Comparison of ENCODE assay signal across 22 mouse cellular contexts in the genomic region with DNA sequence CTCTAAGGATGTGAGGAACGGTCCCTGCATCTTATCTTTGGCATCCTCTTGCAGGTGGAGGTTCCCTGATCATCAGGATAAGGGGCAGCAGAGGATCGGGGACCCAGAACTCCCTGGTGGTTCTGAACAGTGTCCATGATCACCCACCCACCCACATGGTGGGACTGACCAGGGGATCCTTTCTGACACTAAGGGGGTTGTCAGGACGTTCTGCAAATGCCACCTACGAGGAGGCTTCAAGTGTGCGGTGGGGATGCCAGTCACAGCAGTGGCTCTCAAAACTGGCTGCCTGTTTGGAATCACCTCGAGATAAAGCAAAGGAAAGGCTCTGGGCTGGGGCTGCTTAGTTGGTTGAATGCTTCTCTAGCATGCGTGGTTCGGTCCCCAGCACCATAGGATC. TPM values are rescaled to one million over a fixed set of nuclear protein-coding genes. Genes with fewer than 3 reads are reported as not detected.
A peak's percentile ranks its signal among the peaks of the same experiment; 100 is the strongest.
DNase-seq lines count a peak whose midpoint lies in the region.
"Had no signal": no experiment of that assay in that cellular context is flagged by ENCODE, and none has a peak within 500 bp of the region (broad histone marks: within the 10 kb centered on the region; RNA-seq: fewer than 3 reads in every experiment).

No protein-coding gene starts in this region.

- H3K4me1 ChIP-seq in heart, embryonic 10.5 days: peaks cover 11% of the 10 kb centered on the region; the same call in 1 of the 2 replicates
- H3K4me1 ChIP-seq: embryonic facial prominence, embryonic 13.5 days; embryonic facial prominence, embryonic 15.5 days had no signal

- intact Hi-C loops in gastrocnemius, postnatal 14 days (cut with DNase I; ENCODE audit: low total_unique reads): loop anchor here (5.0 kb wide), 1 partner anchor 45 kb away; no protein-coding TSS in a partner anchor
- intact Hi-C loops in heart, postnatal 14 days (cut with DNase I): no loop called here

- no peak overlapping the region for H3K4me3 ChIP-seq in heart, embryonic 10.5 days
- H3K4me3 ChIP-seq: embryonic facial prominence, embryonic 13.5 days; embryonic facial prominence, embryonic 15.5 days; erythroblast, embryonic 14.5 days; forebrain, embryonic 10.5 days; forebrain, embryonic 12.5 days had no signal

- 67% methylated on average over 8 of the region's 8 CpGs for whole genome bisulfite sequencing in heart, embryonic 10.5 days

- no peaks in the 10 kb centered on the region for H3K27me3 ChIP-seq in heart, embryonic 10.5 days (ENCODE audit: insufficient read depth, poor library complexity, severe bottlenecking)
- H3K27me3 ChIP-seq: embryonic facial prominence, embryonic 13.5 days; embryonic facial prominence, embryonic 15.5 days; forebrain, embryonic 12.5 days; Patski had no signal

- no peaks in the 10 kb centered on the region for H3K36me3 ChIP-seq in heart, embryonic 10.5 days
- H3K36me3 ChIP-seq: embryonic facial prominence, embryonic 13.5 days; embryonic facial prominence, embryonic 15.5 days; forebrain, embryonic 10.5 days; forebrain, embryonic 12.5 days; G1E had no signal

- no peak overlapping the region for H3K27ac ChIP-seq in heart, embryonic 10.5 days
- H3K27ac ChIP-seq: embryonic facial prominence, embryonic 13.5 days; embryonic facial prominence, embryonic 15.5 days; forebrain, embryonic 10.5 days; forebrain, embryonic 12.5 days had no signal

- H3K9me3 ChIP-seq in heart, embryonic 10.5 days: no peaks in the 10 kb centered on the region
- H3K9me3 ChIP-seq: embryonic facial prominence, embryonic 13.5 days; embryonic facial prominence, embryonic 15.5 days; forebrain, embryonic 12.5 days had no signal

- DNase-seq in gastrocnemius, postnatal 14 days: peak; percentile 1
- DNase-seq in gastrocnemius, postnatal 25 days: no peak
- DNase-seq in heart, embryonic 10.5 days (ENCODE audit: low spot score): peak; percentile 70
- no peak for DNase-seq in heart, postnatal 14 days
- DNase-seq in urinary bladder, postnatal 14 days (ENCODE audit: low spot score): peak; percentile 2
- DNase-seq in urinary bladder, postnatal 10 days (ENCODE audit: low spot score): no peak
- DNase-seq in embryo, embryonic 10 days (ENCODE audit: low spot score): no peak
- DNase-seq: adrenal gland, adult 8-10 months; adrenal gland, postnatal 14 days; adrenal gland, postnatal 36 days; B cell, adult 2 months; cerebellum, adult 11-12 months; cerebellum, adult 2 months; cerebellum, adult 9-10 months; cerebellum, postnatal 36 days had no signal

RNA-seq across cellular contexts. Expression of a gene that starts 49.0 kb away (rescaled TPM):
- total RNA-seq in gastrocnemius, postnatal 14 days (2021): 1 to 10 TPM; 4.7 to 5.6 TPM
- 1 to 10 TPM; 3.4 to 3.7 TPM for total RNA-seq in gastrocnemius, postnatal 25 days (2021)
- polyA plus RNA-seq in heart, embryonic 10.5 days (2016; fragmentation: Nextera tagmentation; extraction: Ambion mirVana): 20.3 and 25.1 TPM in 2 replicates
- total RNA-seq in heart, postnatal 14 days (2021): 1 to 10 TPM; 7.0 to 8.0 TPM

Comparison
In these comparisons a context has a peak if more than half of its experiments do, and no peak if none do; other contexts are left out.
1. DNase-seq: peak in gastrocnemius, postnatal 14 days (single experiment), heart, embryonic 10.5 days (single experiment) and urinary bladder, postnatal 14 days (single experiment); none in gastrocnemius, postnatal 25 days (single experiment), heart, postnatal 14 days (0 of 2), urinary bladder, postnatal 10 days (single experiment) and embryo, embryonic 10 days (single experiment).